In the genomic region with DNA sequence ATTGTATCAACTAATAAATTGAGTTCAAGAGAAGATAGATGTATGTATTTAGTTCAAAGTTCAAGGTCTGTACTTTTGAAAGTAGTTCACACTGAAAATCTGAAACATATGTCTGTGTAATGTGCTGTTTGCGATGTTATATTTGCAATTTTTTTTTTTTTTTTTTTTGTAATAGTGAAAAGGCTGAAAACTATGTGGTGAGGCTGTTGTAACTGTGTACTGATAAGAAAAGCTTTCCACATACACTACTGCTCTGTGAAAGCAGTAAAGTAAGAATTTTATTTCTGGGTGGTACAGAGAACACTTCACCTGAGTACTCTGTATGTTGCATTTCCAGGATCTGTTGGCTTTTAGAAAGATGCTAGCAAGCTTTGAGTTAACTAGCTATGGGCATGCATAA, we compare ENCODE assay signal across 34 mouse cellular contexts.
"Had no signal": no experiment of that assay in that cellular context is flagged by ENCODE, and none has a peak within 500 bp of the region (broad histone marks: within the 10 kb centered on the region; RNA-seq: fewer than 3 reads in every experiment).

No protein-coding gene starts in this region.

- H3K4me1 ChIP-seq: heart, embryonic 10.5 days; hindbrain, embryonic 10.5 days; hindbrain, embryonic 12.5 days; intestine, embryonic 15.5 days; kidney, embryonic 15.5 days had no signal

- ATAC-seq: hindbrain, embryonic 16.5 days; hindbrain, postnatal 0 days; inflammation-experienced regulatory T-cells, adult 6 months; intestine, embryonic 15.5 days; intestine, embryonic 16.5 days; intestine, postnatal 0 days had no signal

- H3K9me3 ChIP-seq: heart, embryonic 10.5 days; heart, embryonic 12.5 days; heart, embryonic 13.5 days; heart, embryonic 15.5 days; hindbrain, embryonic 10.5 days; hindbrain, embryonic 12.5 days; hindbrain, embryonic 13.5 days; hindbrain, embryonic 15.5 days; intestine, embryonic 15.5 days; kidney, embryonic 15.5 days had no signal

- H3K4me2 ChIP-seq: heart, embryonic 11.5 days; heart, embryonic 12.5 days; heart, embryonic 15.5 days; hindbrain, embryonic 12.5 days; hindbrain, embryonic 13.5 days; hindbrain, embryonic 14.5 days; hindbrain, embryonic 15.5 days; intestine, embryonic 15.5 days; kidney, embryonic 15.5 days had no signal

- H3K9ac ChIP-seq: heart, embryonic 12.5 days; heart, embryonic 13.5 days; heart, embryonic 15.5 days; hindbrain, embryonic 12.5 days; hindbrain, embryonic 13.5 days; hindbrain, embryonic 14.5 days; hindbrain, embryonic 15.5 days; intestine, embryonic 15.5 days; kidney, embryonic 15.5 days had no signal

- H3K36me3 ChIP-seq: intestine, embryonic 15.5 days had no signal

- H3K27ac ChIP-seq: heart, embryonic 10.5 days; heart, embryonic 15.5 days; hindbrain, embryonic 10.5 days; hindbrain, embryonic 12.5 days; hindbrain, embryonic 13.5 days; hindbrain, embryonic 14.5 days; hindbrain, embryonic 15.5 days; hindbrain, postnatal 0 days; intestine, embryonic 15.5 days; kidney, embryonic 15.5 days; kidney, postnatal 0 days; layer of hippocampus, adult 2 months had no signal

- H3K4me3 ChIP-seq: heart, embryonic 10.5 days; heart, embryonic 12.5 days; heart, embryonic 13.5 days; heart, embryonic 15.5 days; hindbrain, embryonic 10.5 days; hindbrain, embryonic 12.5 days; hindbrain, embryonic 13.5 days; hindbrain, embryonic 15.5 days; intestine, embryonic 15.5 days; kidney, embryonic 15.5 days; layer of hippocampus, adult 2 months had no signal

- H3K27me3 ChIP-seq: heart, embryonic 12.5 days; heart, embryonic 13.5 days; heart, embryonic 15.5 days; hindbrain, embryonic 12.5 days; hindbrain, embryonic 13.5 days; hindbrain, embryonic 15.5 days; intestine, embryonic 15.5 days; kidney, embryonic 15.5 days had no signal

- DNase-seq: heart, postnatal 10 days; heart, postnatal 14 days; heart, postnatal 36 days; heart, postnatal 4 days; kidney, adult 11 months; kidney, adult 18-20 months; kidney, adult 2 months; kidney, adult 8-10 months; kidney, postnatal 10 days; kidney, postnatal 14 days; kidney, postnatal 25 days; kidney, postnatal 36 days; kidney, postnatal 4 days; layer of hippocampus, adult 9-11 months; layer of hippocampus, postnatal 36 days had no signal
